Mouse (Mus musculus) activated CD4-positive, CD25-positive, alpha-beta regulatory T cell, adult 9 weeks (primary cell): ENCODE measurements around the gene Gm3371. TPM values are rescaled to one million over a fixed set of nuclear protein-coding genes. Genes with fewer than 3 reads are reported as not detected.

ENCODE experiments used
- polyA plus RNA-seq: library from polyadenylated mRNA; unstranded; fragments of 100-300 nt; shearing (Covaris generic); gene quantifications from one replicate; pipeline ENCODE4 v1.2.1, GENCODE M21; 2017

Gene Gm3371
- polyA plus RNA-seq = not detected

GRCm38 (mm10) chr14:44410588-44410987 is at the start of gene Gm3371:
TSS of gene Gm3371 (minus strand) at chr14:44410688.

GRCm38 (mm10) chr14:44433335-44433734 is 22.8 kb upstream of the Gm3371 start, which contains the start of gene Gm8232:
TSS of gene Gm8232 (plus strand) at chr14:44433635.

DNA sequence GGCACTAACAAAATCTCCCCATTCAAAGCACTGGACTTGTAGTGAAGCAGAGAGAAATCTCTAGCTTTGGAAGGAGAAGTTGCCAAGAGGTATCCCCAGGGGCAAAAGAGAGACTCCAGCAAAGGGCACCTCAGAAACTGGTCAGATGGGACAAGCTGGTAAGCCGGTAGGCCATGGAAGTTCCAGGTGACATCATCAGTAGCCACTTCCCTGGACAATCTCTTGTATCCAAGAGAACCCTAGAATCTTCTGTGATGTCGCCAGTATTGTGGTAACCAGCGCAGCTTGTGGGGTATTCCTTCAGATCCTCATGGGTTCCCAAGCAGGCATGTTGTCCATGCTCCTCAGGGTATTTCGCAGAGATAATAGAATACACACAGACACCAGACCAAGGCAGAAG is 45.4 kb downstream of the Gm3371 start, which contains the start of gene Gm8229:
Gene Gm8229 (plus strand): TSS at position 301 of the 400 bp plus-strand sequence.

Other genes starting within 250 kb of the Gm3371 start
- gene Gm8212, start 213.0 kb downstream of the Gm3371 start, polyA plus RNA-seq = not detected
- gene 4930503E14Rik, start 197.4 kb downstream of the Gm3371 start, polyA plus RNA-seq = not detected
- not detected for gene Gm8220, start 125.1 kb downstream of the Gm3371 start, polyA plus RNA-seq
- not detected for gene Gm5930, start 72.1 kb downstream of the Gm3371 start, polyA plus RNA-seq
- not detected for gene Gm8229, start 45.3 kb downstream of the Gm3371 start, polyA plus RNA-seq
- gene Gm8232, start 22.9 kb upstream of the Gm3371 start, polyA plus RNA-seq = not detected
- gene BC061237, start 81.8 kb upstream of the Gm3371 start, polyA plus RNA-seq = not detected
- not detected for gene Gm17093, start 107.6 kb upstream of the Gm3371 start, polyA plus RNA-seq
- gene Gm8247, start 172.5 kb upstream of the Gm3371 start, polyA plus RNA-seq = not detected
- gene Gm5624, start 217.2 kb upstream of the Gm3371 start, polyA plus RNA-seq = not detected